Mouse (Mus musculus): Measurements from ENCODE around the gene Col16a1. TPM values are rescaled to one million over a fixed set of nuclear protein-coding genes. Genes with fewer than 3 reads are reported as not detected.

Col16a1 gene
- total RNA-seq, 2 experiments from 2014 or later = not detected

DNA sequence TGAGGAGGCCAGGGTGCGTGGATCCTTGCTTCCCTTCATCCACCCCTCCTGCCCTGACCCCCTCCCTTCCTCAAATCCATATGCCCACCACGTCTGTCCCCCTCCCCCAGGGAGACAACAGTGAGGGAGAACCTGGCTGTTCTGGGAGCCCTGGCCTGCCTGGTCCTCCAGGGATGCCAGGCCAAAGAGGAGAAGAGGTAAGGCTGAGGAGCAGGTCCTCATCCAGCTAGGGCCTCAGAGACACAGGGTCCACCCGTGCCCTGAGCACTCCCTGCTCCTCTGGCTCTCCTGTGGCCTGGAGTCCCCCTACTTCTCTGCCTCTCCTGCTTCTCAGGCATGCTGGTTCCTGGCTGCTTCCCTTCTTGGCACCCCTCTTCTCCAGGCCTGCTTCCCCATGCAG lies 31.9 kb downstream of the Col16a1 start:
- no peak for ATAC-seq (replicated peaks; ENCODE audit: low FRiP score, poor library complexity, severe bottlenecking)

DNA sequence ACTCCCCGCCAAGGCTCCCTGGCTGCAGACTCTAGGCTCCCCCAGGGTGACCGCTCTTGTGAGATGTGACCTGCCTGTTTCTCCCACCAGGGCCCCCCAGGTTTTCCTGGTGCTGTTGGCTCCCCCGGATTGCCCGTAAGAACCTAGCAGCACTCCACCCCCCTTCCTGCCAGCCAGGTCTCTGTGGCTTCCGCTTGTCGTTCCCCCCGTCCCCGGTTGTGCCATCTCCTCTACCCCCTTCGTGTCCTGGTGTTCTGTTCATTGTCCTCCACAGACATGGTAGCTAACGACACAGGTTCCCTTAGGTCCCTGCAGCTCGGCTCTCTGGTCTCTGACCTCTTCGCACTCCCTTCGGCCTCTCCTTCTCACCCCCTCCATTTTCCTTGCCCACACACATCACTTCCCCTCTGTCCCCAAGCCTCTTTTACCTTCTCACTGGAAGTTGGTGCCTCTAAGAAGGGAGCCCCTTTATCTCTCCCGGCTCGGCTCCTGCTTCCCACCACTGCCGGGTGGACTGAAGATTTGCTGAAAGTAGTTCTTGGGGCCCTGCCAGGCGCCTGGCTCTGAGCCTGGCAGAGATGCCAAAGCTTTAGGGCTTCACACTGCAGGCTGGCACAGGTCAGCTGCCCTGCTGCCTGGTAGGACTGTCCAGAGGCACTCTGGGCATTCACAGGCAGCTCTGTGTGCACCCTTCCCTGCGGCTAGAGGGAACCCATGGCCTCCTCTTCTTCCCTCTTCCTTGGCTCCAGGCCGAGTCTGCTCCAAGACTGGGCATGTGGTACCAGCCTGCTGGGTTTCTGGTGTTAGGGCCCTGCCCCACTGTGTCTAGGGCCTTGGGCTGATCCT lies 33.9 kb downstream of the Col16a1 start:
- no peak for ATAC-seq (replicated peaks; ENCODE audit: low FRiP score, poor library complexity, severe bottlenecking)

- ATAC-seq (replicated peaks; ENCODE audit: low FRiP score, poor library complexity, severe bottlenecking) = no peak
Measured at GRCm38 (mm10) chr4:130082211-130082610, 34.6 kb downstream of the Col16a1 start.

GRCm38 (mm10) chr4:130084331-130084945 lies 36.8 kb downstream of the Col16a1 start:
- no peak for ATAC-seq (replicated peaks; ENCODE audit: low FRiP score, poor library complexity, severe bottlenecking)

DNA sequence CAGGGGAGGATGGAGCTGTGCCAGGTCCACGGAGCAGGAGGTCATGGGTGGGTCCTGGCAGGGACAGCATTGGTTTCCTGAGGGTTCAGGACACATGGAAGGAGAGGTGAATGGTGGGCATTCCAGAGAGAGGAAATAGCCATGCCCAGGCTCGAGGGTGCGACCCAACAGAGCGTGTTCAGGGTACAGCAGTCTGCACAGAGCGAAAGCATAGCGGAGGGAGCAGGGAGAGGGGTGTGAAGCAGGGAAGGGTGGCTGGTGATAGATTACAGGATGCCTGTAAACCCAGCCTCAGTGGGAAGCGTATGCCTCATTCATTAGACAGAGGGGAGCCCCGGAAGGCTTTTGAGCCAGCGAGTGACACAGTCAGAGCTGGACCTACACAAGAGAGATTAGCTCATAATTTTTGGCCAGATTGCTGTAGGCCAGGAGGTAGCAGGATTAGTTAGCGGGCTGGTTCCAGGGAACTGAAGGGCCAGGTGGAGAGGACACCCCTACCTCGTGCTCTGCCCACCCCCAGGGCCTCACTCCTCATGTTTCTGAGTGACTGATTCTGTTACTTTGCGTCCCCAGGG lies 37.7 kb downstream of the Col16a1 start:
- no peak for ATAC-seq (replicated peaks; ENCODE audit: low FRiP score, poor library complexity, severe bottlenecking)

DNA sequence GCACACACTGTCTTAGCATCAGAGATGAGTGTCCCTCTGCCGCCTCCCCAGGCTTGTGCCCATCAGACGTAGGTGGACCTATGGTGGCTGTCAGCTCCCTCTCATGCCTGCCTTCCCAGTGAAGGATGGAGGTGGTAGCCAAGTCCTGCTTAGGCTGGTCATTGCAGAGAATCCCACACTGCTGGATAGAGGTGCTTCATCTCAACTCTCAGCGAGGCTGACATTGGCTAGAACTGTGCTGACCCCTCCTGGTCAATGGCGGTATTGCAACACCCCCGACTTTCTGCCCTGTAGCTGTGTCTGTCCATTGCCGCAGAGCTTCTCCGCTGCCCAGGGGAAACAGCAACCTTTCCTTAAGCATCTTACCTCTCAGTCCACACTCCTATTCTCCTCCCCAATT lies 39.7 kb downstream of the Col16a1 start:
- ATAC-seq (replicated peaks; ENCODE audit: low FRiP score, poor library complexity, severe bottlenecking) = peak; percentile 81

- no peak for ATAC-seq (replicated peaks; ENCODE audit: low FRiP score, poor library complexity, severe bottlenecking)
Measured at GRCm38 (mm10) chr4:130095137-130095536, 47.5 kb downstream of the Col16a1 start.

DNA sequence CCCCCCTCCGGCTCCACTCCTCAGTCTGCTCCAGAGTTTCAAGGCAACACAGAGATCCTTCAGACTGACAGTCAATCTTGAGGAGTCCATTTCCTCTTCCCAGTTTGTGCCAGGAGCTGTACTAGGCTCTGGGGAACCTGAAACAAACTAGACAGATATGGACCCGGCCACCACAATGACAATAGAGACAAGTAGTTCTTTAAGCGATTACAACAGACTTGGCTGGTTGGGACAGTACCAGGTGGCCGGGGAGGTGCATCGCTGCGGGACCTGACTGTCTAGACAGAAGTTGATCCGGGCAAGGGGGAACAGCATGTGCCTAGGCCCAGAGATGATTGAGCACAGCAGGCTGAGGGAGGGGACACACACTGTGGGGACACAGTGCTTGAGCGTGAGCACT lies 53.5 kb downstream of the Col16a1 start:
- ATAC-seq (replicated peaks; ENCODE audit: low FRiP score, poor library complexity, severe bottlenecking) = no peak

GRCm38 (mm10) chr4:130102111-130102651 lies 54.5 kb downstream of the Col16a1 start, which contains the start of gene Pef1:
Gene Pef1, plus strand, starts transcription at chr4:130102558.
- no peak for ATAC-seq (replicated peaks; ENCODE audit: low FRiP score, poor library complexity, severe bottlenecking)

DNA sequence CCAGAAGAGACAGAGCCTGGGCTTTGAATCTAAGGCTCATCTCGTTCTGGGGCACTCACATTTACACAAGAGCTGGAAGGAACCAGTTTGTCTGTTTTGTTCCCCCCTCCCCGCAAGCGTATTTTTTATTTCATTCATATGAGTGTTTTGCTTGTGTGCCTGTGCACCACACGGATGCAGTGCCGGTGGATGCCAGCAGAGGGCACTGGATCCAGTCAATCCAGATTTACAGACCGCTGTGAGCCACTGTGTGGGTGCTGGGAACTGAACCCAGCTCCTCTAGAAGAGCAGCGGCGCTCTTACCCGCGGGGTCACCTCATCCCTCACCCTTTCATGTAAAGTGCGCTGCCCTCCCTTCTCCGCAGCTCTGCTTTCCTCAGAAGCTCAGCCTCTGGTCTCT lies 56.0 kb downstream of the Col16a1 start:
- ATAC-seq (replicated peaks; ENCODE audit: low FRiP score, poor library complexity, severe bottlenecking) = no peak

DNA sequence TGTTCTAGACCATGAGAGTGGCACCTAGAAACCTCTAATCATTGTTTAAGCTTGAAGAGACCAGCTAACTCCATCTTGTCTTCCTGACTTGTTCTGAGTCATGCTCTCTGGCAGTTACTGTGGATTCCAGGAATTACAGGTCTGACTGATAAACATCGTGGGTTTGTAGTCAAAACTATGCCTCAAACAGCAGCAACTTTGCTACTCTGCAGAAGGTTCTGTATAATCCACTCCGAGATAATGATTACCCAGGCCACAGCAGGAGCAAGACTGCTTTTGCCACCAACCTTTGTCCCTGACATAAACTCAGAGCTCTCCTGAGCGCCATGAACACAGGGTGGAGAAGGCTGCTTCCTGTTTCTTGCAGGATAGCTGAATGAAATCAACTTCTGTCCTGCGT lies 56.9 kb downstream of the Col16a1 start:
- no peak for ATAC-seq (replicated peaks; ENCODE audit: low FRiP score, poor library complexity, severe bottlenecking)

DNA sequence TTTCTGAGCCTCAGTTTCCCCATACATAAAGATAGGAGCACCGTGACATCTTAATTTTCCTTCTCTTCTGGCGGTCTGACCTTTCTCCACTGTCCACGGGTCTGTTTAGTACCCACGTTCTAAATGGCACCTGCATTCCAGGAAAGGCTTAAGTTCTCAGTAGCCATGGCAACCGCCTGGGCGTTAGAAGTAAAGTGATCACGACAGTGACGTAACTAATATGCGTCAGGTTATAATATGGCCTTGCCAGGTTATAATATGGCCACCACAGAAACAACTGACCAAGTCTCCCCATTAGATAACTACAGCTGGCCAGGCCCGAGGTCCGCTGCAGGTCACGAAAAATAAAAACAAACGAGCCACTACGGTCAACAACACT lies 59.4 kb downstream of the Col16a1 start:
- peak; percentile 67 for ATAC-seq (replicated peaks; ENCODE audit: low FRiP score, poor library complexity, severe bottlenecking)

DNA sequence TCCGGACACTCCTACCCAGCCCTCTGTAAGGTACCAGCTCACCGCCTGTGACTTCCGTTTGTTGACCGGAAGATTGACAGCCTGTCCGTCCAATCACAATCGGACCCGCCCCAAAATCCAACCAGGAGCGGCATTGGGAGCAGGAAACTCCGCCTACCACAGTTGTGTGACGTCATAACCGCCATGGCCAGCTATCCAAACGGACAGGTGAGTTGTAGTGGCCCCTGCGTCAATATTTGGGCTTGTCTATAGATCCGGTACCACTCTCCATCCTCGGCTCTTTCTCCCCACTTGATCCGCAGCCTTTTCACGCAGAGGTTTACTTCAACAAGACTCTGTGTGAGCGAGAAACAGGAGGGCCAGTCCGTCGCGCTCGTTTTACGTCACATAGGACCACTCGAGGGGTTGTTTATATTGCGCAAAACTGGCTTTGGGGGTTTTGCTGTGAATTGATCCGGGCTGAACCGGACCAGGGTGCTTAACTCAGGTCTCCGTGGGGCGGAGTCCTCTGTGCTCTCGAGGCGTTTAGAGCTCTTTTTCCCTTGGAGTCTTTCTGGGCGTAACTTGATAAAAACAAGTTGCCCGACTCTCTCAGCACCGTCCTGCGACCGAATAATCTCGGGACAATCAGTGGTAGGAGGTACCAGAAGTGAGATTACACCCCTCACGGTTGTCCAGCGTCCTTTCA lies 59.9 kb downstream of the Col16a1 start:
- ATAC-seq (replicated peaks; ENCODE audit: low FRiP score, poor library complexity, severe bottlenecking) = peak; percentile 91

DNA sequence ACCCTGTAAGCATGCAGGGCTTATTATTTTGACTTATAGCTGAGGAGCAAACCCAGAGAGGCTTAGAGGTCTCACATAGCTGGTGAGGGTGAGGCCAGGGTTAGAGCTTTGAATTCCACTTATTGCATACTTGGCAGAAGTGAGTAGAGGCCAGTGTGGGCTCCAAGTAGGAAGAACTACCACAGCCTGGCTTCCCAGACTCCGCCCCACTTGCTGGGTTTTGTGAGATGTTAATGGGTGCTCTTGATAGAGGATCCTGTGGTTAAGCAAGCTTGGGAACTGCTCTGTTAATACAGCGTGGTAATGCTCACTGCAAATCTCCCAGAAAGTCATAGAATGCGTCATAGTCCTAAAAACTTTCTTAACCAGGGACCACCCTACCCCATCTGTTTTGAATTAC lies 61.3 kb downstream of the Col16a1 start:
- ATAC-seq (replicated peaks; ENCODE audit: low FRiP score, poor library complexity, severe bottlenecking) = no peak

GRCm38 (mm10) chr4:130109666-130110065 lies 62.0 kb downstream of the Col16a1 start:
- ATAC-seq (replicated peaks; ENCODE audit: low FRiP score, poor library complexity, severe bottlenecking) = no peak

DNA sequence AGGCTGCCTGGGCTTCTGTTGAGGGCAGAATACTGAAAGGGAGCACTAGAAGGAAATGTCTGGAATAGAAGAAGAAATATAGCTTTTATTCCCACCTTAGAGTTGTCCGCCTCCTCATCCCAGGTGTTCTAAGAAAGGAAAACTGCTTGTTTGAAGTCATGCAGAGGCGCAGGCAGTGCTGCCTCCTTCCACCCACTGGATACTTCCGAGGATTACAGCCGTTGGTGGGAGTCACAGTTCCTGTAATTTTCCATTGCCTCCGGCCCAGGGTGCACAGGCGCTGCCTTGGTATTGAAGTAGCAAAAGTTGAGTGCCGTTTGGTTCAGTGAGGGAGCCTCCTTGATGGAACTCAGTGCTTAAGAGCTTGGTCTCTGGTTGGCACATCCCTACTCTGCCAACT lies 62.5 kb downstream of the Col16a1 start:
- ATAC-seq (replicated peaks; ENCODE audit: low FRiP score, poor library complexity, severe bottlenecking) = no peak

DNA sequence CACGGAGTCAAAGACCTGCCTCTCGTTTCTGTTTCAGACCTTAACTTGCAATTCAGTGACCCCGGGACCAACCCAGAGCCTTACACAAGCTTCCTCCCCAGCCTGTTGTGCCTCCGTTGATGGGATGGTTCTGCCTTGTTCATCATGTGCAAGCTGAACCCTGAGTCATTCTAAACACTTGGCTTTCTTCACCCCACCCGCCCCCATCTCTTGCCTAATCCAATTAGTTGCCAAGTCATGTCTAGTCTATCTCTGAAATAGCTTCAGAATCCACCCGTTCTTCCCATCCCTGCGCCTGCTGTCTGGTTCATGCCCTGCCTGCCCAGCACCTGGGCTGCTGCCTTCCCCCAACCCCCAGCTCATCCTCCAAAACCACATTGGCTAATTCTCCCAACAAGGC lies 64.7 kb downstream of the Col16a1 start:
- ATAC-seq (replicated peaks; ENCODE audit: low FRiP score, poor library complexity, severe bottlenecking) = 0 out of 2 replicates have a peak, but pooled peaks have one; percentile 19

GRCm38 (mm10) chr4:130112732-130113131 lies 65.1 kb downstream of the Col16a1 start:
- ATAC-seq (replicated peaks; ENCODE audit: low FRiP score, poor library complexity, severe bottlenecking) = no peak

DNA sequence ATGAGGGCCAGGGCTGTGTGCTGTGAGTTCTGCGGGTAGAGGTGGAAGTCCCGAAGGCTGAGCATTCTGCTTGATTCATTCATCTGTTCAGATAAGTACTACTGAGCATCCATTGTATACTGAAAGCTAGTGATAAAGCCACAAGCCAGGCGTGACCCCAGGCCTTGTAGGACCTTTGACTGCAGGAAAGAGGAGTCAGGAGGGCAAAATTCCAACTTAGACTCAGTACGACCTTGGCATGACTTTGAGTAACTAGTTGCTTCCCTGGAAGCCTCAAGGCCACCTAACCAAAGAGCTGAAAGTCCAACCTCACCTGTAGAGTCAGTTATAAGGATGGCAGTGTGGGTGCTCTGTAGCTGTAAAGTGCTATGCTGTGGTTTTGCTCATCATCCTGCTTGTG lies 73.1 kb downstream of the Col16a1 start:
- no peak for ATAC-seq (replicated peaks; ENCODE audit: low FRiP score, poor library complexity, severe bottlenecking)

GRCm38 (mm10) chr4:130121560-130121959 lies 73.9 kb downstream of the Col16a1 start:
- no peak for ATAC-seq (replicated peaks; ENCODE audit: low FRiP score, poor library complexity, severe bottlenecking)

Measured in erythroblast, adult 5-6 weeks (primary cell).